Mouse (Mus musculus) C2C12 (cell line): ENCODE data around the gene Zwilch. TPM values are rescaled to one million over a fixed set of nuclear protein-coding genes. Genes with fewer than 3 reads are reported as not detected.

Experiments
- H3K27me3 ChIP-seq: one replicate; pipeline ENCODE4 v1.6.1; 2011; ENCODE audit not compliant: control insufficient read depth, insufficient read depth, insufficient read length
- H3K36me3 ChIP-seq: one replicate; pipeline ENCODE4 v1.6.1; 2011; ENCODE audit not compliant: control insufficient read depth, insufficient read depth
- H3K4me3 ChIP-seq: one replicate; pipeline ENCODE4 v1.5.1; 2011; ENCODE audit warnings: mild to moderate bottlenecking, control low read depth; ENCODE audit not compliant: poor library complexity, insufficient read depth, severe bottlenecking
- H3K79me2 ChIP-seq: one replicate; pipeline ENCODE4 v1.6.1; 2011; ENCODE audit not compliant: control insufficient read depth, insufficient read depth
- H3K79me3 ChIP-seq: one replicate; pipeline ENCODE4 v1.6.1; 2011; ENCODE audit warnings: low read depth, control low read depth
- H3ac ChIP-seq: one replicate; pipeline ENCODE3; 2011; ENCODE audit warnings: low read depth; ENCODE audit not compliant: control insufficient read depth, insufficient read length
- CEBPB ChIP-seq: IDR thresholded peaks from one replicate; pipeline ENCODE4 v1.6.1; 2011; ENCODE audit warnings: low read depth, mild to moderate bottlenecking, control low read depth, moderate library complexity
- CTCF ChIP-seq: IDR thresholded peaks from one replicate; pipeline ENCODE4 v1.5.1; 2011; ENCODE audit not compliant: control insufficient read depth, insufficient read depth, insufficient read length
- FOSL1 ChIP-seq: IDR thresholded peaks from one replicate; pipeline ENCODE4 v1.8.0; 2011; ENCODE audit warnings: mild to moderate bottlenecking, low read length; ENCODE audit not compliant: poor library complexity, insufficient read depth, severe bottlenecking
- MAX ChIP-seq: IDR thresholded peaks from one replicate; pipeline ENCODE4 v1.6.1; 2011; ENCODE audit warnings: mild to moderate bottlenecking, control low read depth
- MYOD1 ChIP-seq: IDR thresholded peaks from one replicate; pipeline ENCODE4 v1.6.1; 2011; ENCODE audit warnings: low read depth; ENCODE audit not compliant: control insufficient read depth, insufficient read length
- MYOG ChIP-seq: IDR thresholded peaks from one replicate; pipeline ENCODE4 v1.6.1; 2011; ENCODE audit not compliant: control insufficient read depth, insufficient read length; ENCODE audit errors: extremely low read depth
- USF1 ChIP-seq: IDR thresholded peaks from one replicate; pipeline ENCODE4 v1.6.1; 2011; ENCODE audit warnings: low read depth, mild to moderate bottlenecking, control low read depth, moderate library complexity
- polyA plus RNA-seq: library from polyadenylated mRNA; unstranded; fragments of >200 nt; fragmentation: generic; extraction: Trizol; gene quantifications from one replicate; pipeline ENCODE4 v1.2.1, GENCODE M21; 2012; ENCODE audit warnings: missing spikeins

The Zwilch gene
- polyA plus RNA-seq, 1 experiment: 16.3 TPM

DNA sequence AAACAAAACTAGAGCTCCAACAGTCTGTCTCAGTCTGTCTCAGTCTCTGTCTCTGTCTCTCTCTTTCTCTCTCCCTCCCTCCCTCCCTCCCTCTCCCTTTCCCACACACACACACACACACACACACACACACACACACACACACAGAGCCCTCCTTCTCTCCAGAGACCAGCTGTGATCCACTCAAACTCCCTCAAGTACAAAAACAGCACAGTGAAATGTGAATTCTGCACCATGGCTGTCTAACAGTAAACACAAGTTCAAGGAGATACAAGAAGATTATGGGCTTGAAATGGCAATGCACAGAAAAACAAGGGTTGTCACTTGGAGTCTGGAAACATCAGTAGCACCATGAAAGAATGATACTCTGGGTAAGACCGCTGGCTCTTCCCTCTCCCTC lies 46.4 kb upstream of the Zwilch start:
- H3K36me3 ChIP-seq: no peaks in the 10 kb centered on the region
- H3K27me3 ChIP-seq: no peaks in the 10 kb centered on the region
- peaks cover 12% of the 10 kb centered on the region for H3K79me3 ChIP-seq
- TF ChIP-seq CTCF (no peak), CEBPB (no peak), MYOD1 (no peak), MYOG (no peak), USF1 (no peak), FOSL1 (no peak), MAX (no peak)
- peaks cover 62% of the 10 kb centered on the region for H3K79me2 ChIP-seq
- H3ac ChIP-seq: no peak overlapping the region
- H3K4me3 ChIP-seq: no peak overlapping the region

GRCm38 (mm10) chr9:64217887-64218286 lies 45.0 kb upstream of the Zwilch start:
- Histone ChIP-seq H3K79me3 (peaks cover 12% of the 10 kb centered on the region), H3K27me3 (no peaks in the 10 kb centered on the region), H3K4me3 (no peak overlapping the region), H3K79me2 (peaks cover 62% of the 10 kb centered on the region), H3ac (no peak overlapping the region), H3K36me3 (peaks cover 3% of the 10 kb centered on the region)
- TF ChIP-seq USF1 (no peak), MAX (no peak), FOSL1 (no peak), MYOG (no peak), CTCF (no peak), CEBPB (no peak), MYOD1 (no peak)

DNA sequence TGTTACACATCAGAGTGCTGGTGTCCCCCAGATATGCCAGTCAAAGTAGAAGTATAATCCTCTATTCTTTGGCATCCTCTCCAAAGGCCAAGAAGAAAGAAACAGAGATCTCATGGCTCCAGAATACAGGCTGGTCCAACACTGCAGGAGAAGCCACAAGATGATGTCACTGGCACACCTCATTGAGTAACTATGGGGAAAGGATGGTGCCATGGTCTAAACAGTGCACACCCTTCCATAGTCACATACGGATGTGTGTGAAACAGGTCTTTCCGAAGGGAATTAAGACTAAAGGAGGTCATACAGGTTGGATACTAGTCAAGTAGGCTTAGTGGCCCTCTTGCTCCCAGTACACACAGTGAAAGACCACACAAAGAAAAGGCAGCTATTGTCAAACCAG lies 43.7 kb upstream of the Zwilch start:
- Histone ChIP-seq H3K79me3 (peaks cover 10% of the 10 kb centered on the region), H3K27me3 (no peaks in the 10 kb centered on the region), H3ac (no peak overlapping the region), H3K79me2 (peaks cover 52% of the 10 kb centered on the region), H3K4me3 (no peak overlapping the region), H3K36me3 (peaks cover 3% of the 10 kb centered on the region)
- TF ChIP-seq MAX: no peak

DNA sequence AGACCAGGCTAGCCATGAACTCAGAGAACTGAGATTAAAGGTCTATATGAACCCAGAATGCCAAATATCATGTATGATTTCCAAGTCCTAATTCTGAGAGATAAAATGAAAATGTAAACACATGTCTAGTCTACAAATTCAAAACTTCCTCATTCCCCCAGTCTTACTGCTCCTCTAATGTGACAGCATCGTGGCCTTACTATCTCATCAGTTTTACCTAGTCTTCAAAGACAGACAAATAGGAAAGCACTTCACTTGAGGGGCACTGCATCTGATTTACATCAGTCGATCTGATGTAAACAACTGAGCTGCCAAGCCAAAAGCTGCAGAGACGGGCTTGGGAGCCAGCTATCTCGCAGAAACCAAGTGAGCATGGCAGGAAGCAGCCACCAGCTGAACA lies 43.2 kb upstream of the Zwilch start:
- H3K36me3 ChIP-seq: peaks cover 3% of the 10 kb centered on the region
- H3K4me3 ChIP-seq: no peak overlapping the region
- no peak for TF ChIP-seq FOSL1
- TF ChIP-seq CTCF: no peak
- TF ChIP-seq MYOD1: no peak
- no peak for TF ChIP-seq MAX
- no peak for TF ChIP-seq USF1
- TF ChIP-seq MYOG: no peak
- TF ChIP-seq CEBPB: no peak
- H3K79me3 ChIP-seq: peaks cover 9% of the 10 kb centered on the region
- H3K79me2 ChIP-seq: peaks cover 49% of the 10 kb centered on the region
- H3ac ChIP-seq: no peak overlapping the region
- H3K27me3 ChIP-seq: no peaks in the 10 kb centered on the region

DNA sequence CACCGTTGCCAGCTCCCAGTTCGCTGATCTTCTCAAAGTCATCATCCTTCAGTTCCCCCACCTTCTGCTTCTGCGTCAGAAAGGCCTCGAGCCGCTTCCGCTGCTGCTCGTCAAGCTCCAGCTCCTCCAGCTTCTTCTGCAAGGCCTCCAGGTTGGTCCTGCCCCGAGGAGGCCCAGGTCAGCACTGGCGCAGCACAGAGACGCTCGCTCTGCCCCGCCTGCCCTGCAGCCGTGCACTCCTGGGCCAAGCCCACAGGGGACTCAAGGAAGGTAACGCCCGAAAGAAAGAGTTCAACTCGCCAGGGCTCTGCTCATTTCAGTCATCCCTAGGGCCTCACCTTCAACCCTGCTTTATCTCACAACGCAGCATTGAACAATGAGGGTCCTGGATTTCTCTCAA lies 41.5 kb upstream of the Zwilch start:
- no peak overlapping the region for H3K4me3 ChIP-seq
- H3K79me2 ChIP-seq: peaks cover 33% of the 10 kb centered on the region
- H3K27me3 ChIP-seq: no peaks in the 10 kb centered on the region
- TF ChIP-seq FOSL1 (no peak), MAX (no peak), CEBPB (no peak), CTCF (no peak), MYOG (no peak), MYOD1 (no peak), USF1 (no peak)
- peaks cover 7% of the 10 kb centered on the region for H3K36me3 ChIP-seq
- H3K79me3 ChIP-seq: peaks cover 9% of the 10 kb centered on the region
- H3ac ChIP-seq: no peak overlapping the region

GRCm38 (mm10) chr9:64207509-64208084 lies 34.7 kb upstream of the Zwilch start:
- peaks cover 20% of the 10 kb centered on the region for H3K36me3 ChIP-seq
- no peaks in the 10 kb centered on the region for H3K27me3 ChIP-seq
- H3K79me2 ChIP-seq: no peaks in the 10 kb centered on the region
- no peak overlapping the region for H3ac ChIP-seq
- H3K4me3 ChIP-seq: no peak overlapping the region
- TF ChIP-seq MYOD1 (no peak), CTCF (no peak), FOSL1 (no peak), USF1 (no peak), MYOG (no peak), MAX (no peak), CEBPB (no peak)
- no peaks in the 10 kb centered on the region for H3K79me3 ChIP-seq
